Mouse (Mus musculus): ENCODE measurements around the gene Rnaseh2a.

The Rnaseh2a gene

GRCm38 (mm10) chr8:84965731-84966291, 3.8 kb downstream of the Rnaseh2a start:
- DNase-seq: peak; percentile 97

GRCm38 (mm10) chr8:84963952-84964351, 5.6 kb downstream of the Rnaseh2a start:
- no peak for DNase-seq

- DNase-seq: no peak
Measured at GRCm38 (mm10) chr8:84959811-84960210, 9.8 kb downstream of the Rnaseh2a start.

GRCm38 (mm10) chr8:84956768-84957167, 12.8 kb downstream of the Rnaseh2a start:
- peak; percentile 48 for DNase-seq

GRCm38 (mm10) chr8:84952612-84953255, 16.8 kb downstream of the Rnaseh2a start:
- no peak for DNase-seq

GRCm38 (mm10) chr8:84949753-84950152, 19.8 kb downstream of the Rnaseh2a start:
- DNase-seq: no peak

GRCm38 (mm10) chr8:84947241-84947545, 22.4 kb downstream of the Rnaseh2a start:
- no peak for DNase-seq

- no peak for DNase-seq
Measured at GRCm38 (mm10) chr8:84946528-84947240, 22.9 kb downstream of the Rnaseh2a start, which contains the start of gene Rtbdn. TSS of gene Rtbdn (plus strand) at chr8:84946991.

GRCm38 (mm10) chr8:84945633-84946527, 23.7 kb downstream of the Rnaseh2a start:
- no peak for DNase-seq

- peak; percentile 83 for DNase-seq
Measured at GRCm38 (mm10) chr8:84945235-84945632, 24.3 kb downstream of the Rnaseh2a start.

GRCm38 (mm10) chr8:84944478-84945160, 24.9 kb downstream of the Rnaseh2a start:
- peak; percentile 73 for DNase-seq

- DNase-seq: no peak
Measured at GRCm38 (mm10) chr8:84943699-84944098, 25.9 kb downstream of the Rnaseh2a start.

- no peak for DNase-seq
Measured at GRCm38 (mm10) chr8:84937620-84938485, 31.7 kb downstream of the Rnaseh2a start.

GRCm38 (mm10) chr8:84936962-84937546, 32.5 kb downstream of the Rnaseh2a start, which contains the start of gene Mast1:
TSS of gene Mast1 (minus strand) at chr8:84937359.
- DNase-seq: peak; percentile 39

- no peak for DNase-seq
Measured at GRCm38 (mm10) chr8:84936041-84936961, 33.3 kb downstream of the Rnaseh2a start.

- no peak for DNase-seq
Measured at GRCm38 (mm10) chr8:84935489-84935888, 34.1 kb downstream of the Rnaseh2a start.

GRCm38 (mm10) chr8:84934860-84935259, 34.7 kb downstream of the Rnaseh2a start:
- DNase-seq: peak; percentile 61

- peak; percentile 45 for DNase-seq
Measured at GRCm38 (mm10) chr8:84933767-84934559, 35.6 kb downstream of the Rnaseh2a start.

- no peak for DNase-seq
Measured at GRCm38 (mm10) chr8:84930582-84930981, 39.0 kb downstream of the Rnaseh2a start.
